Mouse (Mus musculus) midbrain, embryonic 12.5 days (tissue): ENCODE measurements at regions not wholly inside any gene's neighbourhood (a gene's known extent, or its start where the extent isn't known, plus 50 kb on each side); places are given as distances from the start of the nearest gene placed in this dataset.

Source experiments
- ATAC-seq: fragments of 200-750 bp; cut with Nextera tagmentation; 2 replicates; pipeline ENCODE4 v1.8.0; 2017; ENCODE audit warnings: low read depth, moderate TSS enrichment, moderate library complexity; ENCODE audit not compliant: low FRiP score
- H3K27ac ChIP-seq: fragments of 300-500 bp; sonication (generic); replicated peaks from 2 replicates; pipeline ENCODE4 v1.5.1; 2016; ENCODE audit warnings: mild to moderate bottlenecking
- H3K27me3 ChIP-seq: fragments of 300-500 bp; sonication (generic); 2 replicates; pipeline ENCODE4 v1.6.1; 2016; ENCODE audit warnings: mild to moderate bottlenecking
- H3K36me3 ChIP-seq: fragments of 300-500 bp; sonication (generic); 2 replicates; pipeline ENCODE4 v1.6.1; 2016
- H3K4me1 ChIP-seq: fragments of 300-500 bp; sonication (generic); 2 replicates; pipeline ENCODE4 v1.6.1; 2016
- H3K4me2 ChIP-seq: fragments of 300-500 bp; sonication (generic); replicated peaks from 2 replicates; pipeline ENCODE4 v1.6.1; 2016; ENCODE audit warnings: mild to moderate bottlenecking, moderate library complexity
- H3K4me3 ChIP-seq: fragments of 300-500 bp; sonication (generic); 2 replicates; pipeline ENCODE4 v1.5.1; 2016; ENCODE audit warnings: mild to moderate bottlenecking
- H3K9ac ChIP-seq: fragments of 300-500 bp; sonication (generic); replicated peaks from 2 replicates; pipeline ENCODE4 v1.6.1; 2016; ENCODE audit warnings: mild to moderate bottlenecking, moderate library complexity
- H3K9me3 ChIP-seq: fragments of 300-500 bp; sonication (generic); 2 replicates; pipeline ENCODE4 v1.6.1; 2016; ENCODE audit warnings: mild to moderate bottlenecking
- WGBS: fragments of 180-500 bp; shearing (Covaris S2); methylation state at CpG from one replicate; pipeline ENCODE4 v1.1.7; 2016; 5-methylcytosine and 5-hydroxymethylcytosine counted together

DNA sequence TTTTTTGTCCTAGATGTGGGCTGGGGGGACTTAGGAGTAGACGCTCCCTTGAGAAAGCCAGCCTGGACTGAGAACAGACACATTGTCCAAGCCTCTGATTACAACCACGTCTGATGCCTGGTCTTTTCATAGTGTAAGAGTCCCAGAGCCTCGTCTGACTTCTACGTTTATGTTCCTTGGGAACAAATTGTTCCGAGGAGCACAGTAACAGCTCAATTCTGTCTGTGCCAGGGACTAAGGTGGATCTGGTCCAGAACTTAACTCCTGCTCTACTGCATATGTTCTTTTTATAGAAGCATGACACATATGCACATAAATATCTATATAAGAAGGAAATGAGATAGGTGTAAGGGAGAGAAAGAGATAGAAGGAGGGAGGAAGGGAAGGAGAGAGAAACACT is 537.2 kb upstream of the Kdm8 start:
- ATAC-seq: no peak
- Histone ChIP-seq H3K9ac (no peak overlapping the region), H3K36me3 (no peaks in the 10 kb centered on the region), H3K9me3 (no peaks in the 10 kb centered on the region), H3K4me3 (no peak overlapping the region), H3K27ac (no peak overlapping the region), H3K4me2 (no peak overlapping the region), H3K4me1 (peaks cover 6% of the 10 kb centered on the region), H3K27me3 (no peaks in the 10 kb centered on the region)
- 56% methylated on average over 5 of the region's 5 CpGs for WGBS

- WGBS: 40% methylated on average over 5 of the region's 5 CpGs
- no peaks in the 10 kb centered on the region for H3K9me3 ChIP-seq
- no peak overlapping the region for H3K9ac ChIP-seq
- no peak overlapping the region for H3K4me3 ChIP-seq
- ATAC-seq: no peak
- H3K4me2 ChIP-seq: no peak overlapping the region
- peaks cover 6% of the 10 kb centered on the region for H3K4me1 ChIP-seq
- H3K36me3 ChIP-seq: no peaks in the 10 kb centered on the region
- H3K27me3 ChIP-seq: no peaks in the 10 kb centered on the region
- H3K27ac ChIP-seq: no peak overlapping the region
Observed at GRCm38 (mm10) chr7:124907662-124908296, 536.7 kb upstream of the Kdm8 start.

GRCm38 (mm10) chr7:124914061-124914460 is 530.4 kb upstream of the Kdm8 start:
- no peak for ATAC-seq
- Histone ChIP-seq H3K9ac (no peak overlapping the region), H3K4me1 (peaks cover 10% of the 10 kb centered on the region; the same call in 1 of the 2 replicates), H3K36me3 (no peaks in the 10 kb centered on the region), H3K27ac (no peak overlapping the region), H3K4me2 (no peak overlapping the region), H3K4me3 (no peak overlapping the region), H3K9me3 (no peaks in the 10 kb centered on the region), H3K27me3 (no peaks in the 10 kb centered on the region)
- 79% methylated on average over 5 of the region's 5 CpGs for WGBS

DNA sequence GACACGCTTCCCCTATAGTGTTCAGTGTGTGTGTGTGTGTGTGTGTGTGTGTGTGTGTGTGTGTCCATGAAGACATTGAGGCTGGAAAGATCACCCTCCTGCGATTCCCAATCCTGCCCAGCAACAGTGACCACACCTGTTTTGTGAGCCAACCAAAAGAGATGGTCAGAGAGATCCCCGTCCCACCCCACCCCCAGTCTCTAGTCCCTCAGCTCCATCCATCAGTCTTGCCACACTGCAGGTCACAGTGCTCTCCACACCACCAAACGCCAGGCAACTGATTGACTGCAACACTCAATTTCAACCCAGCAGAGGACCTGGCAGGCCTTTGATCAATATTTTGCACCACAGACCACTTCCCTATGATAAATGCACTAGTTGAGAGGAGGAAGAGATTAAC is 530.0 kb upstream of the Kdm8 start:
- no peaks in the 10 kb centered on the region for H3K9me3 ChIP-seq
- peaks cover 10% of the 10 kb centered on the region; the same call in 1 of the 2 replicates for H3K4me1 ChIP-seq
- WGBS: 79% methylated on average over 4 of the region's 4 CpGs
- H3K4me3 ChIP-seq: no peak overlapping the region
- no peak overlapping the region for H3K27ac ChIP-seq
- ATAC-seq: no peak
- no peaks in the 10 kb centered on the region for H3K27me3 ChIP-seq
- H3K4me2 ChIP-seq: no peak overlapping the region
- H3K36me3 ChIP-seq: no peaks in the 10 kb centered on the region
- no peak overlapping the region for H3K9ac ChIP-seq

GRCm38 (mm10) chr7:124914972-124915371 is 529.5 kb upstream of the Kdm8 start:
- H3K4me1 ChIP-seq: peaks cover 10% of the 10 kb centered on the region; the same call in 1 of the 2 replicates
- no peaks in the 10 kb centered on the region for H3K27me3 ChIP-seq
- no peak for ATAC-seq
- no peak overlapping the region for H3K9ac ChIP-seq
- 85% methylated on average over 6 of the region's 6 CpGs for WGBS
- no peak overlapping the region for H3K4me3 ChIP-seq
- no peak overlapping the region for H3K27ac ChIP-seq
- no peak overlapping the region for H3K4me2 ChIP-seq
- no peaks in the 10 kb centered on the region for H3K9me3 ChIP-seq
- no peaks in the 10 kb centered on the region for H3K36me3 ChIP-seq

DNA sequence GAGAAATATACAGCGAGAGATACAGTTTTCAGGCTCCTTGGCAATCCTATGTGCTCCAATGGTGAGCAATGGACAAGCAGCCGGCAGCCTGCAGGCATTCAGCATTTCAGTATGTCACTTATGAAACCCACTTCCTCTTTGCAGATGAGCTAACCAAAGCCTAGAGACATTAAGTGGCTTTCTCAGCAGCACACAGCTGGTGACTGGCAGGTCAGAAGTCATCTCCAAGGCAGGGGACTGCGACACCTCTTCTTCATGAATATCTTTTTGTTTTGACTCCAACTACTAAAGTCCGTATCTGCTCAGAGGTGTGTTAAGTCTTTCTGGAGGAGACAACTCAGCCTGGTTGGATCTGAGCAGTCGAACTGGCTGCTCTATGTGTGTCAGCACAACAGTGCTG is 528.8 kb upstream of the Kdm8 start:
- H3K9ac ChIP-seq: no peak overlapping the region
- 78% methylated on average over 5 of the region's 5 CpGs for WGBS
- ATAC-seq: no peak
- H3K4me2 ChIP-seq: no peak overlapping the region
- H3K4me1 ChIP-seq: peaks cover 10% of the 10 kb centered on the region; the same call in 1 of the 2 replicates
- H3K27ac ChIP-seq: no peak overlapping the region
- H3K9me3 ChIP-seq: no peaks in the 10 kb centered on the region
- no peaks in the 10 kb centered on the region for H3K36me3 ChIP-seq
- no peak overlapping the region for H3K4me3 ChIP-seq
- no peaks in the 10 kb centered on the region for H3K27me3 ChIP-seq

GRCm38 (mm10) chr7:124917606-124918120 is 526.8 kb upstream of the Kdm8 start:
- H3K4me2 ChIP-seq: no peak overlapping the region
- WGBS: 78% methylated on average over 5 of the region's 5 CpGs
- H3K36me3 ChIP-seq: no peaks in the 10 kb centered on the region
- H3K4me3 ChIP-seq: no peak overlapping the region
- H3K27ac ChIP-seq: no peak overlapping the region
- H3K9me3 ChIP-seq: no peaks in the 10 kb centered on the region
- no peaks in the 10 kb centered on the region for H3K27me3 ChIP-seq
- peaks cover 10% of the 10 kb centered on the region; the same call in 1 of the 2 replicates for H3K4me1 ChIP-seq
- H3K9ac ChIP-seq: no peak overlapping the region
- ATAC-seq: no peak

- Histone ChIP-seq H3K9ac (no peak overlapping the region), H3K27me3 (no peaks in the 10 kb centered on the region), H3K27ac (no peak overlapping the region), H3K9me3 (no peaks in the 10 kb centered on the region), H3K4me3 (no peak overlapping the region), H3K4me2 (no peak overlapping the region), H3K4me1 (no peaks in the 10 kb centered on the region), H3K36me3 (no peaks in the 10 kb centered on the region)
- no peak for ATAC-seq
- 85% methylated on average over 7 of the region's 7 CpGs for WGBS
Observed at GRCm38 (mm10) chr7:124922806-124923205, 521.7 kb upstream of the Kdm8 start.

- Histone ChIP-seq H3K4me1 (peaks cover 5% of the 10 kb centered on the region; the same call in 1 of the 2 replicates), H3K27me3 (no peaks in the 10 kb centered on the region), H3K36me3 (no peaks in the 10 kb centered on the region), H3K27ac (no peak overlapping the region), H3K9me3 (no peaks in the 10 kb centered on the region), H3K4me2 (no peak overlapping the region), H3K4me3 (no peak overlapping the region), H3K9ac (no peak overlapping the region)
- no peak for ATAC-seq
- WGBS: 87% methylated on average over 3 of the region's 3 CpGs
Observed at GRCm38 (mm10) chr7:124933573-124933972, 510.9 kb upstream of the Kdm8 start.

DNA sequence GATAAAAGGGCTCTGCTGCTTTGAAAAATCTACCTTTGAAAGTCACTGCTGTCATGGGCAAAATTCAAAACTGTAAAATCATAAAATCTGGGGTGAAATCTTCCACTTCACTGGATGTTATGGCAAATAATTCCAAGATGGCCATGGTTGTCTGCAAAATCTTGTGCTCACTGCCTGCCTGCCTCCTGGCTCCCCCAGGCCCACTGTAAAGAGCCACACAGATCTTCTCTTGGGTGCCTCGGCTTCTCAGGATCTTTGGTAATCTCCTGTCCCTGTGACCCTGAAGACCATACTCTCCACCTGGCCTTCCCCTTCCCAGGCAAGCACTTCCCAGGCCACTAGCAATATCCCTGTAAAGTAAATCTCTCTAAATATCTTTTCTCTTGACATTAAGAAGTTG is 505.1 kb upstream of the Kdm8 start:
- 91% methylated on average over 1 of the region's 1 CpGs for WGBS
- H3K4me2 ChIP-seq: no peak overlapping the region
- H3K9ac ChIP-seq: no peak overlapping the region
- H3K9me3 ChIP-seq: no peaks in the 10 kb centered on the region
- H3K27me3 ChIP-seq: no peaks in the 10 kb centered on the region
- no peak overlapping the region for H3K27ac ChIP-seq
- peaks cover 5% of the 10 kb centered on the region; the same call in 1 of the 2 replicates for H3K4me1 ChIP-seq
- H3K36me3 ChIP-seq: no peaks in the 10 kb centered on the region
- no peak for ATAC-seq
- H3K4me3 ChIP-seq: no peak overlapping the region

DNA sequence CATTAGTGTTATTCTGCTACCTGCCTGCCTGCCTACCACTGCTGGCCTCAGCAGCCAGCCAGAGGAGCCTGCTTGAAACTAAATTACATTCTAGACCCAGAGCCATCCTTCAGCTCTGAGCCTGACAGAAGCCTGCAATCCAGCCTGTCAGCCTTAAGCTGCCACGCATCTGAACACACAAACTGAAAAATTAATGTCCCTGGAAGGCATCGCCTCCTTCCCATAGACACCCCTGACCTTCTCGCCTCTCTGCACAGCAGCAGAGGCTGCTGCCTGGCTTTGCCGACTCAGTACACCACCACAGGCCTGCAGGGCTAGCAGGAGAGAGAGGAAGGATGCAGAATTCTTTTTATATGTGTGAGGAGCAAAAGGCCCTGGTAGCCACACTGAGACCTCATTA is 502.9 kb upstream of the Kdm8 start:
- H3K4me3 ChIP-seq: no peak overlapping the region
- H3K4me2 ChIP-seq: no peak overlapping the region
- 80% methylated on average over 4 of the region's 4 CpGs for WGBS
- no peaks in the 10 kb centered on the region for H3K27me3 ChIP-seq
- no peak overlapping the region for H3K27ac ChIP-seq
- no peak for ATAC-seq
- no peaks in the 10 kb centered on the region for H3K9me3 ChIP-seq
- no peak overlapping the region for H3K9ac ChIP-seq
- H3K4me1 ChIP-seq: no peaks in the 10 kb centered on the region
- no peaks in the 10 kb centered on the region for H3K36me3 ChIP-seq

DNA sequence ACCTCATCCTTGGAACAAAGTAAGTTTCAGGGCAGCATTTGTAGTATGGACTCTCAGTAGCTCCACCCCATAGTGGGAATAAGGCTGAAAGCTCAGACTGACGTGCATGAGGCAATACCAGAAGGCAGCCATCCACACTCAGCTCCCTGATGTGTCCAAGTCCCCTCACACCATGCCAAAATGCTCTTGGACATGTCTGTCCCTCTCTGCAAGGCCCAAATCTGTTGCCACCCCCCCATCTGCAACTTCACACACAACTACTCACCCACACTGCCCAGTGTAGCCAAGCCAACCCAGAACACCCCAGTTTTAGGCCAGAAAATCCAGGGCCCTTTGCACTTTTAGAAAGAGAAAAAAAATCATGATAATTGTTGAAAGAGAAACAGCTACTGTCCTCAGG is 498.1 kb upstream of the Kdm8 start:
- Histone ChIP-seq H3K9ac (no peak overlapping the region), H3K36me3 (no peaks in the 10 kb centered on the region), H3K27me3 (no peaks in the 10 kb centered on the region), H3K4me3 (no peak overlapping the region), H3K27ac (no peak overlapping the region), H3K4me2 (no peak overlapping the region), H3K9me3 (no peaks in the 10 kb centered on the region), H3K4me1 (no peaks in the 10 kb centered on the region)
- no peak for ATAC-seq
- WGBS: 59% methylated on average over 1 of the region's 1 CpGs

- ATAC-seq: no peak
Observed at GRCm38 (mm10) chr7:124957329-124957728, 487.1 kb upstream of the Kdm8 start.

More at GRCm38 (mm10) chr7:124957329-124957728, 487.1 kb upstream of the Kdm8 start:
- Histone ChIP-seq H3K36me3 (no peaks in the 10 kb centered on the region), H3K4me1 (no peaks in the 10 kb centered on the region), H3K27ac (no peak overlapping the region), H3K4me2 (no peak overlapping the region), H3K27me3 (no peaks in the 10 kb centered on the region), H3K9ac (no peak overlapping the region), H3K9me3 (no peaks in the 10 kb centered on the region), H3K4me3 (no peak overlapping the region)
- WGBS: 89% methylated on average over 6 of the region's 6 CpGs
